Mouse (Mus musculus): ENCODE results near the gene Samd4. TPM values are rescaled to one million over a fixed set of nuclear protein-coding genes. Genes with fewer than 3 reads are reported as not detected.

The Samd4 gene
- 1.2 TPM for polyA plus RNA-seq (2015; fragmentation: Illumina TruSeq; extraction: RNeasy Lipid Tissue Mini Kit (QIAGEN cat#74804); ENCODE audit: insufficient read depth, low read depth, low replicate concordance)

DNA sequence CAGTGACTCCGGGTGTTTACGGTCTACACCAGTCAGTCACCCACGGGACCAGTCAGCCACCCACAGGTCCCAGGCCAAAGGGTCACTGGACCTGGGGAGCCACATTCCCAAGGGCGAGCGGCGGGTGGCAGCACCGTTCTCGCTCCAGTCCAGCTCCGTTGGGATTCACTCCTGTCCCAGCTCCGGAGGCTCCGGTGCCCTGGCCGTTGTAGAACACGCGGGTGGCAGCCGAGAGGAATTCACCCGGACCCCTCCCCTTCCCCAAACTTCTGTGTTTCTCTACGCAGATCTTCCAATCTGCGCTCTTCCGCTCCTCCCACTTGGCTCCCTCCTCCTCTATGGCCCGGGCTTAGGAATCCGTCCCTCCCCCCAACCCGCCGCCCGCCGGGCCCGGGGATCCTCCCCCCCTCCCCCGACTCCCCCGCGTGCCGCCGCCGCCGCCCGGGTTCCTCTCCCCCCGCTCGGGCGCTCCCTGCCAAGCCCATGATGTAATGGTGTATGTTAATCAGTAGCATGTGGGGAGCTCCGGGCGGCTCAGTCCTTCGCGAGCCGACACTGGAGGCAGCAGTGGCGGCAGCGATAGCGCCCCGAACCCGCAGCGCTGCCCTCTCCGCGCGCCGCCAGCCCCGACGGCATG is at the start of gene Samd4:
TSS of gene Samd4 (plus strand) at position 424 of the 637 bp plus-strand sequence.

Other genes starting within 250 kb of the Samd4 start
- gene Cdkn3, start 122.3 kb upstream of the Samd4 start, polyA plus RNA-seq (2015; fragmentation: Illumina TruSeq; extraction: RNeasy Lipid Tissue Mini Kit (QIAGEN cat#74804); ENCODE audit: insufficient read depth, low read depth, low replicate concordance): not detected
- 23.9 TPM for gene Cnih1, start 94.4 kb upstream of the Samd4 start, polyA plus RNA-seq (2015; fragmentation: Illumina TruSeq; extraction: RNeasy Lipid Tissue Mini Kit (QIAGEN cat#74804); ENCODE audit: insufficient read depth, low read depth, low replicate concordance)
- 8.4 TPM for gene Gmfb, start 60.6 kb upstream of the Samd4 start, polyA plus RNA-seq (2015; fragmentation: Illumina TruSeq; extraction: RNeasy Lipid Tissue Mini Kit (QIAGEN cat#74804); ENCODE audit: insufficient read depth, low read depth, low replicate concordance)
- 10.5 TPM for gene Cgrrf1, start 50.7 kb upstream of the Samd4 start, polyA plus RNA-seq (2015; fragmentation: Illumina TruSeq; extraction: RNeasy Lipid Tissue Mini Kit (QIAGEN cat#74804); ENCODE audit: insufficient read depth, low read depth, low replicate concordance)